Mouse (Mus musculus) cerebral cortex, adult 2 months (tissue): ENCODE measurements around the gene Kat7.

ENCODE experiments used
- WGBS: fragments of 180-500 bp; shearing (Covaris S2); methylation state at CpG from one replicate; pipeline ENCODE4 v1.1.7; 2018; 5-methylcytosine and 5-hydroxymethylcytosine counted together

Gene Kat7

DNA sequence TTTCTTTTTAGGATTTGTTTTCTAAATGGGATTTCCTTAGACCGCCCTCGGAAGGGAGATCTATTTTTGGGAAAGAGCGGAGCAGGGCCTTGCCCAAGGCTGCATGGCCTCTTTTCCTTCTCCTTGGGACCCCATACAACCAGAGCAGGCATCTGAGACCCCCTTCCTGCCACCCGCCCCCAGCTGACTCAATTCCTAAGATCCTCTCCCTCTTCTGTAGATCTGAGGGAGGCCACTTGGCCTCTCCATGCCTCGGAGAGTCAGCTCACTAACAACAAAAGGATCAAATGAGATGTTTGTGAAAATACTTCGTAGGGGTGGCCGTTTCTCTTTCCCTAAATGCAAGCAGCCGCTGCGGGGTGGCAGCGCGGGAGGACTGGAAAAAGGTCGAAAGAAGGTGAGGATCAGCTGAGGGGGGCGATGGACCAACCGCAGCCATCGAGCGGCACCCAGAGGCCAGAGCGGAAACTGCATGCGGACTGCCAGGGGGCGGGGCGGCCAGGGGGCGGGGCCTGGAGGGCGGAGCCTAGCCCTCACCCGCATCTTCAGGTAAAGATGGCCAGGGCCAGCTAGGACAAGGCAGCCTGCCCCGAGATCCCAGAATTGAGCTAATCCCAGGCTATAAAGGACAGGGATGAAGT, 78.2 kb downstream of the Kat7 start:
- WGBS, result 12% methylated on average over 24 of the region's 24 CpGs

DNA sequence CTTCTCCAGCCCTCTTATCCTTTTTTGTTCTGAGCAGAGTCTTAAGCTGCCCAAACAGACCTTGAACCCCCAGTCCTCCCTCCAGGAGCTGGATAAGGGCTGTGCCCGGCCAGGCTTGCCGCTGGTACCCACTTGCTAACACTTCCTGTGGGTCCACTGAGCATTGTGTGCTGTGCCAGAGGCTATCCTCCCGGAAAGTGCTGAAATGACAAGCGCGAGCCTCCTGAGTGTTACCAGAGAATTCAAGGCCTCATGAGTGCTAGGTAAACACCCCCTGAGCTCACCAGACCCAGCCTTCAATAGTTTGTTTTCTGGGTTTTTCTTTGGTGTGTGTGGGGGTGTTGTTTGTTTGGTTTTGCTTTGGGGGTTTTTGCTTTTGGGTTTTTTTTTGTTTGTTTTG, 82.6 kb downstream of the Kat7 start:
- 80% methylated on average over 5 of the region's 5 CpGs for WGBS

DNA sequence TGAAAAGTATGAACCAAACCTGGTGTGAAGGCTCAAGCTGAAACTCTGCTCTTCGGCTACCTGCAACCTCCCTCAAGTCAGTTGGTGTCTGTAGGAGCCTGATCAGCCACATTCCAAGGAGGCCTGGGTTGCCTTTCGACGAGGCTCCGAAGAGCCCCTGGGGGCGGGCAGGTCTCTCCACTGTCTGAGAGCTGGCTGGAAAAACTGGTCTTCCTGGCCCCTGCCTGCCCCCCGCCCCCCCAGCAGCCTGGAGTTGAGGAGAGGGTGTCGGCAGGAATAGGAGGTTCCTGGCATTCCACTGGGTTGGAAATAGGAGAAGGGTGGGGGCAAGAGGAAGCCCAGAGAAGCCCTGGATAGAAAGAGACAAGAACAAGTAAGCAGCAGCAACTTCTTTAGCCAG, 84.6 kb downstream of the Kat7 start:
- 51% methylated on average over 7 of the region's 7 CpGs for WGBS
